Mouse (Mus musculus) thymus, adult 2 months (tissue): ENCODE measurements around the gene Megf8. TPM values are rescaled to one million over a fixed set of nuclear protein-coding genes. Genes with fewer than 3 reads are reported as not detected.

Experiments
- DNase-seq: peaks from one replicate; pipeline ENCODE4 v3.0.0; 2021
- H3K27ac ChIP-seq: fragments of 200-500 bp; 2 replicates; pipeline ENCODE4 v1.5.1; 2012; ENCODE audit warnings: low read length, control low read depth; ENCODE audit not compliant: control insufficient read depth, insufficient read depth
- H3K27me3 ChIP-seq: fragments of 200-500 bp; 2 replicates; pipeline ENCODE4 v1.6.1; 2012; ENCODE audit warnings: mild to moderate bottlenecking, low read length, moderate library complexity, mixed read lengths; ENCODE audit not compliant: control insufficient read depth, insufficient read depth
- H3K36me3 ChIP-seq: fragments of 200-500 bp; 2 replicates; pipeline ENCODE4 v1.6.1; 2012; ENCODE audit warnings: mild to moderate bottlenecking, low read length, moderate library complexity; ENCODE audit not compliant: control insufficient read depth, insufficient read depth
- H3K4me1 ChIP-seq: fragments of 200-500 bp; replicated peaks from 2 replicates; pipeline ENCODE4 v1.6.1; 2012; ENCODE audit warnings: low read length; ENCODE audit not compliant: control insufficient read depth, insufficient read depth
- H3K4me3 ChIP-seq: fragments of 200-500 bp; 2 replicates; pipeline ENCODE4 v1.5.1; 2012; ENCODE audit warnings: mild to moderate bottlenecking, low read length, control low read depth, moderate library complexity; ENCODE audit not compliant: control insufficient read depth, insufficient read depth
- CTCF ChIP-seq: fragments of 200-500 bp; IDR thresholded peaks from 2 replicates; pipeline ENCODE4 v1.5.1; 2012; ENCODE audit warnings: mild to moderate bottlenecking, control low read depth, low read length, moderate library complexity, borderline replicate concordance; ENCODE audit not compliant: control insufficient read depth, poor library complexity, insufficient read depth; ENCODE audit errors: extremely low read depth
- POLR2A ChIP-seq: fragments of 200-500 bp; IDR thresholded peaks from 2 replicates; pipeline ENCODE4 v1.6.1; 2012; ENCODE audit warnings: mild to moderate bottlenecking, low read length, control low read depth, moderate library complexity; ENCODE audit not compliant: control insufficient read depth, poor library complexity, insufficient read depth; ENCODE audit errors: extremely low read depth
- WGBS: fragments of 180-500 bp; shearing (Covaris S2); methylation state at CpG from one replicate; pipeline ENCODE4 v1.1.7; 2018; 5-methylcytosine and 5-hydroxymethylcytosine counted together
- polyA plus RNA-seq: library from polyadenylated mRNA; depleted of rRNA; stranded (reverse); fragments of >200 nt; gene quantifications from 2 replicates; pipeline ENCODE4 v1.2.3, GENCODE M21; 2012

Gene Megf8
- polyA plus RNA-seq, 1 experiment = 14.8 TPM

DNA sequence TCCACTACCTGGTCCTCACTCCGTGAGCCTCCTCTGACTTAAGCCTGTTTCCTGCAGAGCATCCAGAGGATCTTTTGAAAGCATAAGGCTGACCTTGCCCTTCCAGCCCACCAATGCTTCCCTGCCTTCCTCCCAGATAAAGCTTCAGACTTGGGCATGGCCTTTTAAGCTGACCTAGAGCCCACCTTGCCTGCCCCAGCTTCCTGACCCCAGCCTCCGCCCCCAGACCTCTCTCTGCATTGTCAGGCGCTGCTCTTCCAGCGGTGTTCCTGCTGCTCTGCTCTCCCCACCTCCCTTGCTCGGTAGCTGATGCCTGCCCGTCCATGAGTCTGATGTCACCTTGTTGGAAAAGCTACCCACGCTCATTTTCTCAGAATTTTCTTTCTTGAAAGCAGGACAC lies 75.9 kb downstream of the Megf8 start:
- no peak overlapping the region for H3K4me3 ChIP-seq
- H3K36me3 ChIP-seq = peaks cover 4% of the 10 kb centered on the region; the same call in 1 of the 2 replicates
- TF ChIP-seq POLR2A = no peak
- no peak for TF ChIP-seq CTCF
- no peak for DNase-seq
- H3K27ac ChIP-seq = no peak overlapping the region
- peaks cover 14% of the 10 kb centered on the region for H3K4me1 ChIP-seq
- no peaks in the 10 kb centered on the region for H3K27me3 ChIP-seq
- 94% methylated on average over 7 of the region's 7 CpGs for WGBS

GRCm38 (mm10) chr7:25393451-25394210 lies 76.7 kb downstream of the Megf8 start:
- no peak overlapping the region for H3K27ac ChIP-seq
- no peaks in the 10 kb centered on the region for H3K36me3 ChIP-seq
- TF ChIP-seq POLR2A (no peak), CTCF (no peak)
- no peaks in the 10 kb centered on the region for H3K27me3 ChIP-seq
- no peak overlapping the region for H3K4me3 ChIP-seq
- WGBS = 85% methylated on average over 8 of the region's 8 CpGs
- no peak for DNase-seq
- H3K4me1 ChIP-seq = peaks cover 14% of the 10 kb centered on the region

GRCm38 (mm10) chr7:25394754-25395153 lies 77.8 kb downstream of the Megf8 start:
- Histone ChIP-seq H3K27me3 (no peaks in the 10 kb centered on the region), H3K27ac (no peak overlapping the region), H3K36me3 (no peaks in the 10 kb centered on the region), H3K4me1 (peaks cover 14% of the 10 kb centered on the region), H3K4me3 (peak overlapping the region; percentile 81)
- no peak for TF ChIP-seq POLR2A
- no peak for TF ChIP-seq CTCF
- no peak for DNase-seq
- WGBS = 15% methylated on average over 7 of the region's 7 CpGs

DNA sequence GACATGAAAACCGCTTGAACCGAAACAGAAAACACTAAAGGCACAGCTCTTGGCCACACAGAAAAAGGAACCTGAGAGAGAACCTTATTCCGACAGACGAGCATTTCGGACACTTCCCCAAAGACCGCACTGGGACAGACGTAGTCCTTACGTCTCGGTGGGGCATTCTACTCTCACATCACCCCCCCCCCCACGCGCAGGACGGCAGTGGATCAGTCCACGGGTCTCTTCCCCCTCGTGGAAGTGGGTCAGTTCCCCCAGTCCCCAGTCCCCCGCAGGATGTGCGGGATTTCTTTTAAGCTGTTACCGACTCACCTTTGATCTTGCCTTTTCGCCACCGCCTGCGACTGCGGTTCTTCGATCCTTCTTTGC lies 78.2 kb downstream of the Megf8 start:
- Histone ChIP-seq H3K36me3 (no peaks in the 10 kb centered on the region), H3K4me1 (peaks cover 14% of the 10 kb centered on the region), H3K27me3 (no peaks in the 10 kb centered on the region), H3K4me3 (peak overlapping the region; percentile 81), H3K27ac (no peak overlapping the region)
- DNase-seq = no peak
- TF ChIP-seq CTCF (peak; percentile 43; the same call in 1 of the 2 replicates), POLR2A (no peak)
- WGBS = under 1% methylated on average over 22 of the region's 22 CpGs

DNA sequence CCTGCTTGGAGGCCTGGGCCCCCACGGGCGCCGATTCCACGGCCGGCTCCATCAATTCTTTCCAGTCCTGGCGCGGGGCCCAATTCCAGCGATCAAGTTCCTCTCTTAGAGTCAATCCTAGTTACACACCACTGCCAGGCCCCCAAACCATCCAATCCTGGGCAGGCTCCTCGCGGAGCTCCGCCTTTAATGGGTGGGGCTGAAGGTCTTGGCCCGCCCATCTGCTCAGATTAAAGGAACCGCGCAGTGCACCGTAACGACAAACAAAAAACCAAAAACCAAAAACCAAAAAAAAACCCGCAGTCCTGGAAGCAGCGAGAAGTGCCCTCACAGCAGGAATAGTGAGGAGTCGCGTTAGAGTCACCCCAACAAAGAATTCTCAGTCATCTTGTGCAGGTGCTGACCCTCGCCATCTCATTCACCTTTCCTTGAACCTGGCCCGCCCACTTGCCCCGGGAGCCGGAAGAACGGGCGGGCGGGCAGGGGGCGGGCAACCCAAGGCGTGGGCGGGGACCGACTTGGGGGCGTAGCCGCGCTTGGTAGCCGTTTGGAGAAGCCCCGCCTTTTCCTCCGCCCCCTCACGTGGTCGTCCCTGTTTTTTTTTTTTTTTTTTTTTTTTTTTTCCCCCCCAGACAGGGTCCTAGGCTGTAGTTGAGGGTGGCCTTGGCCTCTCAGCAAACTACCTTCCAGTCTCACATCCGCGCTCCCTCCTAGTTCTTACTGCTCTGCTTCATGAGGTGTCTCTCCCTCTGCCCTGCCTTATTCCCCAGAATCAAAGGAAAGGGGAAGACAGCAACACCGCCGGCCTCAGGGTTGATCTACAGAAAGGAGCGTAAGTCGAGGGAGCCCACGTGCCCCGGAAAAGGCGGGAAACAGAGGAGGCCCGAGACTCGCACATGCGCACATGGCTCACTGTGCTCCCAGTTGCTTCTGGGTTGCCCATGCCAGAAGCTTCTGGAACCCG lies 78.9 kb downstream of the Megf8 start:
- peak; percentile 91 for DNase-seq
- Histone ChIP-seq H3K27ac (peak overlapping the region; percentile 53; the same call in 1 of the 2 replicates), H3K4me3 (peak overlapping the region; percentile 81), H3K36me3 (no peaks in the 10 kb centered on the region), H3K27me3 (no peaks in the 10 kb centered on the region), H3K4me1 (peaks cover 14% of the 10 kb centered on the region)
- TF ChIP-seq CTCF (no peak), POLR2A (no peak; the same call in 1 of the 2 replicates)
- WGBS = 6% methylated on average over 52 of the region's 52 CpGs

GRCm38 (mm10) chr7:25396621-25397020 lies 79.7 kb downstream of the Megf8 start:
- no peaks in the 10 kb centered on the region for H3K27me3 ChIP-seq
- DNase-seq = no peak
- peaks cover 14% of the 10 kb centered on the region for H3K4me1 ChIP-seq
- no peak for TF ChIP-seq CTCF
- TF ChIP-seq POLR2A = no peak
- peak overlapping the region; percentile 53; the same call in 1 of the 2 replicates for H3K27ac ChIP-seq
- H3K36me3 ChIP-seq = no peaks in the 10 kb centered on the region
- WGBS = 98% methylated on average over 14 of the region's 14 CpGs
- no peak overlapping the region for H3K4me3 ChIP-seq
